Mouse (Mus musculus) 3134 (cell line): ENCODE data around the gene Cdc42ep4.
A peak's percentile ranks its signal among the peaks of the same experiment; 100 is the strongest.

Source experiments
- DNase-seq: peaks from one replicate; pipeline ENCODE4 v3.0.0-alpha.2; 2011; ENCODE audit warnings: low spot score; ENCODE audit not compliant: insufficient read length; ENCODE audit errors: extremely low read depth

Gene Cdc42ep4

DNA sequence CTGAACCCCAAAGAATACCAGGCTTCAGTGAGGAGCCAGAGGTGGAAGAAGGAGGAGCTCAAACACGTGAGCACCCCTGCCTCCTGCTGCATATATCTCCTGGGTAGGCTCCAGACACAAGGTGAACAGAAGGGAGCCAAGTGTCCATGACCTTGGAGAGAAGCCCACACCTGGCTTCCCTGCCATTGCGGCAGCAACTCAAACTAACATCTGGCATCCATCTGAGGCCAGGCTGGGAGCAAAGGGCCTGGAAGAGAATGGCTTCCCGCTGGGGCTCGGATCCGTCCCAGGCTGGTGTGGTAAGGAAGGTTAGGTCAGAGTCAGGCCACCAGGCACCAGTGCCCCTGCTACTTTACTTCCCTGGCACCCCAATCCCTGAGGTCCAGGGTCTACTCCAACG lies 23.7 kb downstream of the Cdc42ep4 start:
- DNase-seq, result no peak

DNA sequence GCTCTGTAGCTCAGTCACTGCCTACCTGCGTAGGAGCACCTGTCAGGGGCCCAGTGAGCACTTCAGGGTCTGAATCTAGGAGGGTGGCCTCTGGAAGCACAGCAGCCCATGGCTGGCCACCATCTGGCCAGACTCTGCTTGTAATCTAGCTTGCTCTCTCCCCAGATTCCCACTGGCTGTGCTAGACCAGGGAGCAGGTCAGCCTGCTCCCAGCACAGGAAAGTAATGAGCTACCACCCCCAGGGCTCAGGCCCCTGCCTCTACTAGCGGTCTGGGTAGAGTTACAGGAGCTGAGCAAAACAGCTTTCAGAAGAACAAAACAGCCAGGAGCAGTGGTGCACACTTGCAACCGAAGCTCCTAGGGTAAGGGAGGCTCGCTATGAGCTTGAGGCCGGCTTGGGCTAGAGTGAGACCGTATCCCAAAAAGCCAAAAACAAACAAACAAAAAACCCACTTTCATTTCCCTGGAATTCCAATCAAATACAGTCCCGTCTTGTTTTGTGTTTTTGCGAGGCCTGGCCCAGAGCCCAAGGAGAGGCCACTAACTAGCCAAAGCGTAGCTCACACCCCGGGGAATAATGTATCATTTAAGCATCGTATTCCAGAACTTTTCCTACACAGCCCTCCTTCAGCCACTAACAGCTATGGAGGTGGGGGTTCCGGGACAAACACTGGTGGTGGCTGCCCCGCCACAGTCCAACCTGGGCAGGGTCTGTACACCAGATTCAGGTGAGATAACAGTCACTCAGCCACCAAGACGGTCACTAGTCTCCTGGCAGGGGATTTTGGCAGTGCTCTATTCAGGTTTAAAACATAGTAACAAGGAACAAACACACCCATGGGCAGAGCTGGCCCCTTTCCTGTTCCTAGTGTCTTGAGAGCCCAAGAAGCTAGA lies 24.4 kb downstream of the Cdc42ep4 start:
- DNase-seq, result no peak

DNA sequence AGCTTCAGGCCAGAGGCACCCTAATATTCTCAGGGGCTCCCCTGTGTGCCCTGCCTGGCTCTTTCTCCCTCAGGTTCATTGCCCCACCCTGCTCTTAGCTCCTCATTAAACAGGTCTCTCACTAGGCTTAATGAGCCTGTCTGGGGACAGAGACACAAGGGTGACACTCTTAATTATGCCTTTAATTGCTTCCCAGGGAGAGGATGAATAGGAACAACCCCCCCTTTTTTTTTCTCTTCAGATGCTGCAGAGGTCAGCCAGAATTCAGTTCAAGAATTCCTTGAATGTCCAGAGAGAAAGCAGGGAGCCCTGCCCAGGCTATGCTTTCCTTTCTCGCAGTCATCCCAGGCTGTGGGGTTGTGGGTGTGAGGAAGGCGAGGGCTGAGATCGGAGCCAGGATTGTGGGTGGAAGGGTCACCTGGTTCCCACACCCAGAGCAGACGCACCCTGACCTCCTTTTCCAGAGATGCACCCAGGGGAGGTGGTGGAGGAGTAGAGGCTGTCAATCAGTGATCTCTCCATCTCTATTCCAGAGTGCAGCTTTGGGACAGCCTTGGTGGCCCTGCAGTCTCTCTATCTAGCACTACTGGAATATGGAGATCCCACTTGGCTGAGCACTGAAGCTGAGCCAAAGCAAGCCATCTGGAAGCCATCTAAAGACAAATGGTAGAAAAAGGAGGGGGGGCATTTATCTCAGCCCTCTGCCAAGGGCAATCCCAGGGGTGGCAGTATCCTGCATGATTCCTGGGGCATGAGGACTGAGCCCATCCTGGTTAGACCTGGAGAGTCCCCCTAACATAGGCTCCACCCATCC lies 26.2 kb downstream of the Cdc42ep4 start:
- no peak for DNase-seq

DNA sequence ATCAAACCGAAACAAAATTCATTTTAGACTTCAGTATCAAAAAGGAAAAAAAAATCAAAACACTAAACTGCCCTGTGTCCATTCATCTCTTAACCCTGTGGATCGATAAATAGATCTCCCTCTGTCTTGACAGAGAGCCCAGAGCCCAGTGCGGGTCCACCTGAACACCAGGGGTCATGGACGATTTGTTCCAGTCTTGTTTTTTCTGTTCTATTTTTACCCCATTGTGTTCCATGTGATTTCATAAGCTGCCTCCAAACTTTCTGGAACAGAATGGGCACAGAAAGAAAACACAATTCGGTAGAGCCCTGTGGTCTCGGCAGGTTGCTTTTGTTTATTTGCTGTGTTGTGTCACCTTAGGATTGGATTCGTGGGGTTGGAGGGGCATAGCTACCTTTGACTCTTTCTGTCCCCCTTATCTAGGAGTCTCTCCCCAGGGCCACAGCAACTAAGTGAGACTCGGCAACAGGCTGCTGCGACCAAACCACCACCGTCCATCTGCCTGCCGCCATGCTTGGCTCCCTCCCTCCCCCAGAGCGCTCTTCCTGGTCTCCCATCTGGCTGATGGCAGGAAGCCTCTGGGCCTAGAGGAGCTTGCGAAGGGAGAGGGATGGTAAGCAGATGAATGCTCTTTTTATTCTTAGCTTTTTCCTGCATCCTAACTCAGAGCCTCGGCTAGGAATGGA lies 29.1 kb downstream of the Cdc42ep4 start:
- no peak for DNase-seq

DNA sequence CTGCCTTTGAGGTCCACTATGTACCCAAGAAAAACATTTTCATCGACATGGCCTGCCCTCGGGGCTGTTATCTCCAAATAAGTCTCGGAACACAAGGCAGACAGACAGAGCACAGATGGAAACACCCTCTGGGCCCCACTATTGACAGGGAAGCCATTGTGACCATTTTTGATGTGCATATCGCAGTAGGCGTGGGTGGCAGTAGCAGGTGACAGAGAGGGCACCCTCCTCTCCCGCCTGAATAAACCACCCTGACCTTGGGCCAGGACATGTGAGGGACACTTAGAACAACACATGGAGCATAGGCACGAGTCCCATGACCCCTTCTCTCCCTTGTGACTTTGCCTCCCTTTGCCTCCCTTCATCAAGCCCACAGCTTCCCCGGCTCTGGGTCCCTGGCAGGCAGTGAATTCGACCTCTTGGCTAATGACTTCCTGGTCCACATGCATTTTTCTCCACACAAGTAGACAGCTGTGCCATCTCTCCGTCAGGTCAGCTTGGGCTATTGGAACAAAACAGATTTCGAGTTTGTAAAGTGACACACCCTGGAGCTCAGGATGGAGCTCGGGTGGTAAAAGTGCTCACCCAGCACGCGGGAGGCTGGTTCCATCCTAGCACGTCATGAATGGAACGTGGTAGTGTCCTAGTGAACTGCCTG lies 33.8 kb downstream of the Cdc42ep4 start:
- DNase-seq, result no peak

DNA sequence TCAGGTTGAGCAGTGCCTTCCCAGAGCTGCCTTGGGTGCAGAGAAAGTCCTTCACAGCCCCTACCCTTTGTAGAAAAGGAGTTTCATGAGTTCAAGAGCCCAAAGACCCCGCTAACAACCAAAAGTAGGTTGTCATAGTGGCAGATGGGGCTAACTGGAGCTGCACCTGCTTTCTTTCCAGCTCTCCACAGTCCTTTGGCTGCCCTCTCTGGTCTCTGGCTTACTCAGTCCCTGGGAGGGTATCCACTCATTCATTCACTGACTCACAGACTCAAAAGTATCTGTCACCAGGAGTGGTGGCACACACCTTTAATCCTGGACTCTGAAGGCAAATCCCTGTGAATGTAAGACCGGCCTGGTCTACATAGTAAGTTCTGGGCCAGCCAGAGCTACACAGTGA lies 35.5 kb downstream of the Cdc42ep4 start:
- no peak for DNase-seq

DNA sequence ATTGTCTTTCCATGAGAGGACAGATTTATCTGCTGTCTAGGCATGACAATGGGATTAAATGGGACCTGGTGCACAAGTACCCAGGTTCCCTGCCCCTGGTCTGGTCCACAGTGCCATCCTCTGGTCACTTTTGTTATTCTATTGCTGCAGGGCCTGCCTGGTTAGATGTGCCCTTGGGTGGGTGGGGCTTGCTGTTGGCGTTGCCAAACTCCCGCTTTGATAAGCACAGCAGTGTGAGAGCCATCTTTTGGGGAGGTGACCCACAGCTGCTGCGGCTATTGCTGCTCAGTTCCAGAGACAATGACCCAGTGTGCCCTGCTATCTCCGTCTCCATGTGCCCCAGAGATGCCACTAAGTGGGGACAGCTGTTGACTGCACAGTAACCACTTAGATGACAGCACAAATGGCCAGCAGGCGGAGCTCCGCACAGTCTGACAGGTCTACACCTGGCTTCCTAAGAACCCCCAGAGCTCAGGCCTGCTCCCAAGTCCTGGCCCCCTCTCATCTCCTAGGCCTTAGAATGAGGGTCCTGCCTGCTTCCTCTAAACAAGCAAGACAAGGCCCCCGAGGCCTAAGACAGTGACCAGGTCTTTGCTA lies 36.5 kb downstream of the Cdc42ep4 start:
- no peak for DNase-seq

DNA sequence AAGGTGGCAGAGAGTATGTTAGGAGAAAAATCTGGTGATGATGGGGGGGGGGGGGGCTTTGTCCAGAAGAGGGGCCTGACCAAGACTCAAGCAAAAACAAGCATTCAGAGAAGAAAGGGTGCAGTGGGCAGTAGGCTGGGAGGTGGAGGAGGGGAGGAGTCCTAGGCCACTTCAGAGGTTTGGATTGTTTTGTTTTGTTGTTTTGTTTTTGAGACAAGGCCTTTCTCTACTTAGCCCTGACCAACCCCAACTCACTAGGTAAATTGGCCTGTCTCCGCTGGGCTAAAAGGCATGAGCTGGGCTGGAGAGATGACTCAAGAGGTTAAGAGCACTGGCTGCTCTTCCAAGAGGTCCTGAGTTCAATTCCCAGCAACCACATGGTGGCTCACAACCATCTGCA lies 40.6 kb downstream of the Cdc42ep4 start:
- DNase-seq, result no peak

DNA sequence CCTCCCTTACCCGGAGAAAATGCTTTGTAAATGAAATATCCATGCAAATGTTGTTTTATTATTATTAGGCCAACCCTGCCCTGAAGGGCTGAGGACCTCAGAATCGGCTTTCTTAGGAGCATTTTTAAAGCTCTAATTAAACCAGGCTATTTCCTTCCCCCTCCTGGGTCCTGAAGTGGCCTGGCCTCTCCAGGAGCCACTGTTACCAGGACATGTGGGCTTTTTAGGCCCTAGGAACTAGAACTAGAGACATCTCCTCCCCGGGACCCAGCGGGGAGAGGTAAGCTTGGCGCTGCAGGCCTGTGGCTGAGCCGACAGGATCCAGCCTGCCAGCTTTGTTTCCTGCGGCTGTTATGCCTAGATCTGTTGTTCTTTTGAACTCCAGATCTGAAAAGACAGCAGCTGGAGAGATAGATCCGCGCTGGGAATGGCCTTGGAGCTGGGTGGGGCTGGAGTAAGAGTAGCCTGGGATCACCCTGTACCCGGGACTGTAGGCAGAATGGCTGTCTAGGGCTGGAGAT lies 41.4 kb downstream of the Cdc42ep4 start:
- DNase-seq, result no peak

DNA sequence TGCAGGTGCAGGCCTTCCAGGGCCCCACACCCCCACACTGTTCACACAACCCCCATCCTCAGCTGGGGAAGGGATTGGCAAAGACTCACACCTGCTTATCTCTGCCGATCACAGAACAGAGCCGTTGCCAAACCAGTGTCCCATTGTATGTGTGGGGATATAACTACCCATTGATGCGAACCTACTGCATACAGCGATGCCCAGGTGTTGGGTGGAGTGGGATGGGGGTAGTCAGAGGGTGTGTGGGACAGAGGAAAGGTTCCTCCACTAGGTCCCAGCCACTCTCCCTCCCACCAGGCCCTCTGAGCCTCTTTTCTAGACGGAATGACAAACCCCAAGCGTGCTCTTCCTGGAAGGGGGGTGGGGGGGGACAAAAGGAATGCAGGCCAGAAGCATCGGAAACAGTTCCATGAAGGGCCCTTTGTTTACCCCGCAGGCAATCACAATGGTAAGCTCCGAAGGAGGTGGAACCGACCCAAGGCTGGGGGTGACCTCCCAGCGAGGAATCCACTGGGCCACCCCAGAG lies 41.9 kb downstream of the Cdc42ep4 start, which contains the start of gene Cpsf4l:
Cpsf4l (minus strand) TSS at position 287 of the 526 bp plus-strand sequence.
- no peak for DNase-seq

DNA sequence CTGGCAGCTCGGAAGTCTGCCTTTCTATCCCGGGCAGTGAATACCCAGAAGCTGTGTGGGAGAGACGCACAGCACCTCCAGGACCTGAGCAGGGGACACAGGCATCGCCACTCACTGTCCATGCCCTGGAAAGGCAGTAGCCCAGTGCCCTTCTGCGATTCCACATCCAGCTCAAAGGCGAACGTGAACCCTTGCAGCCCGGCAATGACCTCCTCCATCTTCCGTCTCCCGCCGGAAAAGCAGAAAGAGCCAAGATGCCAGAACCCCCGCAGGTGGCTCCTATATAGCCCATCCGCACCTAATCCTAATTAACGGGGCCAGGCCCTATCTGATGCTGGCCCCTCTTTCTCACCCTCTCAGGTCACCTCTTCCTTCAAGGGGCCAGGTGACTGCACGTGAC lies 42.4 kb downstream of the Cdc42ep4 start:
- no peak for DNase-seq

DNA sequence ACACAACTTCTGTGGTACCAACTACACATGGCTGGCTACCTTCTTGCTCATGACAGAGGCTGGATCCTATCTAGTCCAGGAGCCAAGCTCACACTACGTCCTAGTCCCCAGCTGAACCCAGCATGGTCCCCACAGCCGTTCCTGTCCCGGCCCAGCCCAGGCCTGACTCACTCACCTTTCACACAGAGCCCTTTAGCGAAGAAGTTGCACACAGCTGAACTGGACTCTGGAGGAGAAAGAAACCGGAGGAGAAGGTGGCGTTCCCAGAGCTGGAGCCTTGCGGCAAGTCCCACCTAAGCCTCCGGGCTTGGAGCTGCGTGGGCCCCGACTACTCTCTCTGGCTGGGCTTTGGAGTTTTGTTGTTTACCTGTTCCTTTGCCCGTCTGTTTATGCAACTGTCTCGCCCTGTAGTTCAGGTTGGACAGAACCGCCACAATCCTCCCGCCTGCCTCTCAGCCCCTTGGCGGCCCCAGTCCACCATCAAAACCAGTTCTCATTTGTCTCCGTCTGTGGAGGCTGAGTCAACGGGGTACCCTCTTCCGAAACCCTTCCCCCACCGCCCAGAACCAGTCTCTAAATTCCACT lies 43.0 kb downstream of the Cdc42ep4 start:
- no peak for DNase-seq

DNA sequence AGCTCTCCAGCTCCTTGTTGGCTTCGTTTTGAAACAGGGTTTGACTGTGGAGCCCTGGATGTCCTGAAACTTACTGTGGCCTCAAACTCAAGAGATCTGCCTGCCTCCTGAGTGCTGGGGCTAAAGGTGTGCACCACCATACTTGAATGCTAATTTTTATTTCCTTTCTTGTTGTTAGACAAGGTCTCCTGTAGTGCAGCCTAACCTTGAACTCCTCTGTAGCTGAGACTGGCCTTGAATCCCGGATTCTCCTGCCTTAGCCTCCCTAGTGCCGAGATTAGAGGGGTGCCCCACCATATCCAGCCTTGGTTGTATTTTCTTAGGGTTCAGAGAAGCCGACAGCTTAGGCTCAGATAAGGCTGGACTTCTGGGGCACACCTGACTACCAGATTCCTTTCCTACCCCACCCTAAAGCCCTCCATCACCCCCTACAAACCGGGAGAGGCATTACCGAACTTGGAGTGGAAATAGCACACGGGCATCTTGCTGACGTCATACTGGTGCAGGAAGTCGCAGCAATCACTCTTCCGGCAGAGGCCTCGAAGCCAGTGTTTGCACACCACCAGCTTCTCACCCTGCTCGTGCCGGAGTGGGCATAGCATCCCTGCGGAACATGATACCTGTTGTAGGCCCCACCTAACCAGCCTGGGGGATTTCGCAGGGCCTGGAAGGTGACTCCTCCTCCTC lies 45.6 kb downstream of the Cdc42ep4 start:
- DNase-seq, result no peak

DNA sequence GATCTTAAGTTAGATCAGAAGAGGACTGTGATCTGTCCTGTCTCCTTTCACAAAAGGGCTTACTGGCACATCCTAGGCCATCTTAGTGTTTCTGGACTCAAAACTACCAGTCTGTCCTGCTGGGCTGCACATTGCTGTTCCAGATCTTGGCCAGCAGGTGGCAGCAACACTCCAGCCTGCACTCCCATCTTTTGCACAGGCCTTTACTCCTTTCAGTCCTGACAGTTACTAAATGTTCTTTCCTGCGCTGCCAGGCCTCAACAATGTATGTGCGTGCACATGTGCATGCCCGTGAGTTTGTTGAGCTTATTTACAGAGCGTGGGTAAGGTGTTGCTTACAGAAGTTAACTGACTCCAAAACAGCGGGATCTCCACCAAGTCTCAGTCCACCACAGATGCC lies 47.9 kb downstream of the Cdc42ep4 start:
- peak; percentile 48 for DNase-seq

DNA sequence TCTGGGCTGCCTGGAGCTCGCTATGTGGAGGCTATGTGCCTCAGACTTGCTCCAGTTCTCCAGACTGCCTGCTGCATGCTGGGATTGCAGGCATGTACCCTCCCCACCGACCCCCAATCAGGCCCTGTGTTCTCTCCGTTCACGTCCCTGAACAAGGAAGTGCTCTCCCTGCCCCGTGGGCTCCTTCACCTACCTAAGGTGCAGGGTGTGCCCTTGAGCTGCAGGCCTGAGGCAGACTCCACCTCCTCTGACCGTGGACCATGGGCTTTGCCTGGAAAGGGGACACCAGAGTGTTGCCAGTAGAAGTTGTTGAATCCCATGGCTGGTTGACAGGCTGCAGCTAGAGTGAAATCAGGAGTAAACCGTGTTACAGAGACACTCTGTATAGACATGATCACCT lies 52.0 kb downstream of the Cdc42ep4 start:
- DNase-seq, result no peak

DNA sequence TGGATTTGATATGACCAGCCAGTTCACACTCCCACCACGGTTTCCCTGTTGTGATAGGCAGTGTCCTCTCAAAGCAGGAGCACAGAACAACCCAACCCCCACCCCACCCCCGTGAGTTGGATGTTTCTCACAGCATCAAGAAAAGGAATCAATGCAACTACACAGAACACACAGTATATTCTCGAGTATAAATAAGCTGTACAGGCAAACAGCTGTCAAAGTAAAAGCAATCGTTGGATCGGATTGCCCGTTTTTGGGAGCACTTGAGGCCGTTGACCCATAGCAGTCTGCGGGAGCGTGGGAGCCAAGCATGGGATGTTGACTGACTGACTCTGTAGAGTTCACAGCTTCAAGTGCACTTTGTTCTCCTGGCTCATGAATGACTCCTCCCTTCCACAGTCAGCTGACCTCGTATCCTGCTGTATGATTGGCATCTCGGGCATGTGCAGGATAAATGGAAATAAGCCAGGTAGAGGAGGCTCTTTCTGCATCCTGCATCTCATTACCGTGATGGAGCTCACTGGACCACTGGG lies 53.6 kb downstream of the Cdc42ep4 start:
- DNase-seq, result no peak

DNA sequence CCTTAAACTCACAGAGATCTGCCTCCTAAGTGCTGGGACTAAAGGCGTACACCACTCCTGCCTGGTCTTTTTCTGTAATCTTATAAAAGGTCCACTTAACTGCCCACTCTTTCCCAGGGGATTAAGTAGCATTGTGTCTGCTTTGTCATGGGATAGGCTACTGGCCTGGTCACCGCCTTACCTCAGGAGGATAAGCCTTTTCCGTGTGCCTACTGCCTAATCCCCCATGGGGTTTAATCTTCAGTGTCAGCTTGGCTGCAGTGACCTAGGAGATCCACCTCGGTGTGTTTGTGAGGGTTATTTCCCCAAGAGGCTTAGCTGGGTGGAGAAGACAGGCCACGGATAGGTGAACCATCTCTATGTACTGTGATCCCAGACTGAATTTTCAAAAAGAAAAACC lies 54.1 kb downstream of the Cdc42ep4 start:
- DNase-seq, result no peak

DNA sequence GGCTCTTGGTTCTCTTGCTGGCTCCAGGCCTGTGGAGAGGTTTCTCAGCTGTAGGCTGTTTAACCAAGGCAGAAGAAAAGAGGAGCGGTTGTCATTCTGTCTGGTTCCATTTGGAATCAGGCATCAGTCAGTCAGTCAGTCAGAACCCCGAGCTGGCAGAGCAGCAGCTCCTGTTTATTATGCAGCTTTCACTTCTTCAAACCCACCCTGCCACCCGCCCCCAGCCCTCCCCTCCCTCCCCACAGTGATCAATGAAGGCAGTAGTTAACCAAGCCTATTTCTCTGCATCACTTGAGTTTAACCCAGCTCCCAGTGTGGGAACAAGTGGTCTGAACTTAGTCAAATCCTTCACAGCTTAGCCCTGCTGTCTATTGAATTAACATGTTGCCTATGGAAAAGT lies 59.8 kb downstream of the Cdc42ep4 start:
- DNase-seq, result no peak

DNA sequence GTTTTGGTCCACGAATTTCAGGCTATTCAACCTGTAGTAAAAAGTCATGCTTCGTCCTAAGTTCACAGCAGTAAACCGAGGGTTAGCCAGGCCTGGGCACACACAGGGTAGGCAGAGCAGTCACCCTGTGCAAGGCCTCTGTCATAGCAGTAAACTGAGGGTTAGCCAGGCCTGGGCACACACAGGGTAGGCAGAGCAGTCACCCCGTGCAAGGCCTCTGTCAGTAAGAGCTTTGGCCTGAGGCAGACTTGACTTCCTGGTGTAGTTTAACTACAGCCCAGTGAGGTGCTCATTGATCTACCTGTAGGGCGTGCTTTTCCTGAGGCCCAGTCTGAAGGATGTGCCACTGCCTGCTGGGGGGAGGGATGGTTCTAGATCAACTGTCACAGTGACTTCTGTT lies 60.4 kb downstream of the Cdc42ep4 start:
- DNase-seq, result no peak
